Mouse (Mus musculus) liver, adult (tissue): ENCODE measurements around the gene Rarres1.

Experiments used
- GATA4 ChIP-seq: IDR thresholded peaks from 2 replicates; pipeline ENCODE4 v1.6.1; 2014; ENCODE audit warnings: mild to moderate bottlenecking, low read length; ENCODE audit not compliant: insufficient replicate concordance

Rarres1 gene

GRCm38 (mm10) chr3:67505286-67505685 lies 10.0 kb downstream of the Rarres1 start:
- TF ChIP-seq GATA4 = no peak

DNA sequence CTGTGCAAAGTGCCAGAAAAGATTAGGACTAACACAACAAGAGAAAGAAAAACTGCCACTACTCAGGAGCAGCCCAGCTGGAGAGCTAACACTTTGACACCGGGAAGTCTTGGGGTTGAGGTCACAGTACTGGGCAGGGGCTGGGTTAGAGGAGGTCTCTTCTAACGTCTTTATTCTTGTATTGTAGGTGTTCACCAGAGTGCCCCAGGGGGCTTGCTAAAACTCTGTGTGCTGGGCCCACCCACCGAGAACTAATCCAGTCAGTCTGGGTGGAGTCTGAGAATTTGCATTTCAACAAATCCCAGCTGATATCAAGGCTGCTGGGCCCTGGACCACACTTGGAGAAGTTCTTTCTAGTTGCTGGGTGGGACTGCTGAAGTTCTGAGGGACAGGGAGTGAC lies 11.4 kb downstream of the Rarres1 start:
- no peak for TF ChIP-seq GATA4

DNA sequence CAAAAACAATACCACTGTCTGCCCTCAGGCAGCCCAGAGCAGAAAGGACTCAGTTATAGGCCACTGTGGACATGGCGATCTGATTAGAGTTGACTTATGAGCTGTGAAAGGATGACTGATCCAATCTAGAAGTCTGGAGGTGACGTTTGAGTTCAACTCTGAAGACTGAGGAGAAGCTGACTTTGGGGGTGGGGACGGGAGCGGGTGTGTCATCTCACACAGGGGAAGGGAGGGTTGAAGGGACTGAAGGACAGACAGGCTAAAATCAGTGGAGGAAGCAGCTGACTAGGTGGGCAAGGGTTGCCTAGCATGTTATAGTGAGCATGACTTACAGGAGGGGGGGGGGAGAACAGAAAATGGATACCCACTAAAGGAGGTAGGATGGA lies 15.9 kb downstream of the Rarres1 start:
- TF ChIP-seq GATA4 = no peak

- TF ChIP-seq GATA4 = no peak
These were observed 16.4 kb downstream of the Rarres1 start for GRCm38 (mm10) chr3:67498773-67499405.

- TF ChIP-seq GATA4 = no peak
These were observed 17.3 kb downstream of the Rarres1 start for GRCm38 (mm10) chr3:67497998-67498397.

GRCm38 (mm10) chr3:67496310-67496709 lies 19.0 kb downstream of the Rarres1 start:
- TF ChIP-seq GATA4 = no peak

- TF ChIP-seq GATA4 = no peak
These were observed 22.2 kb downstream of the Rarres1 start for GRCm38 (mm10) chr3:67493132-67493531.

GRCm38 (mm10) chr3:67492086-67492869 lies 23.0 kb downstream of the Rarres1 start:
- no peak for TF ChIP-seq GATA4

DNA sequence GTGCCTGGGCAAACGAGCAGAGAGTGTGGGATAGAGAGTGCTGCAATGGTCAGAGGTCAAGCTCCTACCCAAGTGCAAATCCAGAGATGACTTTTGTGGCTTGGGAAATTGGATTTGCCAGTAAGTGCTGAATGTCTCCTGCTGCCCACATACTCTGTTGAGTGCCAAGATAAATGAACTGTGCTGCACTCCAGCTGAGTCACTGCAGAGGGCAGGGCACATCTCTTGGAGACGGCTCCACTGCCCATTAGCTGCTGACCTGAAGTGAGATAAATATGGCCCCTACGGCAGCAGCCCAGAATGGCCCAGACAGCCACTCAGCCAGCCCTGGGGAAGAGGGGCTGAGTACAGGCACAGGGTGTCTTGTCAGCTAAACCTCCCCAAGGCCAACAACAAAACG lies 25.2 kb downstream of the Rarres1 start:
- TF ChIP-seq GATA4 = no peak

DNA sequence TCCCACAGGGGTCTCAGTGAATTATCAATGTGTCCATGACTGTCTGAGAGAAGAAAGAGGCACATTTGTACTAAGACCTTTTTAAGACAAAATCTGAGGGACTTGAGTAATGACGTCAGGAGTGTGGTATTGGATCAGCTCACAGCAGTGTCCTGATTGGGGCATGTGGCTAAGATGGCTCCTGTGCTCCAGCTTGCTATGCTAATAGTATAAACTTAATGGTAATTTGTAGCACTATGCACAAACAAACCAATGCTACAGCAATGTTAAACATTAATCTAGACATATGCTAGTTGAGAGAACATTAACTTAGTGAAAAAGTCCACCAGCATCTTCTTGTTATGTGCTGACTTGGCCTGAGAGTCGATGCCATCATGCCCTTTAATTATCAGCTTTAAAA lies 30.1 kb downstream of the Rarres1 start:
- no peak for TF ChIP-seq GATA4

GRCm38 (mm10) chr3:67482400-67482799 lies 32.9 kb downstream of the Rarres1 start:
- TF ChIP-seq GATA4 = no peak

- no peak for TF ChIP-seq GATA4
These were observed 35.5 kb downstream of the Rarres1 start for GRCm38 (mm10) chr3:67479806-67480205.

DNA sequence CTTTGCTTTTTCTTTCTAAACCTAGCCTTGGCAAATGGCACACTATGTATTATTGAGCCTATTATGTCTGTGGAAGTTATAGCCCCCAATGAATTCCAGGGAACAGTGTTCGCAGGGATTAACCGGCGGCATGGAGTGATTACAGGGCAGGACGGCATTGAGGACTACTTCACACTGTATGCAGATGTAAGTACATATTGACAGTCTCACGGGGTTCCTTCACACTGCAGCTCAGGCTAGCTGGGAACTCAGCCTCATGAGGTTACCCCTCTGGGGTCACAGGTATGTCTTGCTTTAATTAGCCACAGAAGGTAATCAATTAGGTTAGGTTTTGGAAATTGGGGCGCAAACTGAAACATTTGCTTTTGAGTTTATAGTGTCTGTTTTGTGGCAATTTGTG lies 41.9 kb downstream of the Rarres1 start:
- no peak for TF ChIP-seq GATA4

DNA sequence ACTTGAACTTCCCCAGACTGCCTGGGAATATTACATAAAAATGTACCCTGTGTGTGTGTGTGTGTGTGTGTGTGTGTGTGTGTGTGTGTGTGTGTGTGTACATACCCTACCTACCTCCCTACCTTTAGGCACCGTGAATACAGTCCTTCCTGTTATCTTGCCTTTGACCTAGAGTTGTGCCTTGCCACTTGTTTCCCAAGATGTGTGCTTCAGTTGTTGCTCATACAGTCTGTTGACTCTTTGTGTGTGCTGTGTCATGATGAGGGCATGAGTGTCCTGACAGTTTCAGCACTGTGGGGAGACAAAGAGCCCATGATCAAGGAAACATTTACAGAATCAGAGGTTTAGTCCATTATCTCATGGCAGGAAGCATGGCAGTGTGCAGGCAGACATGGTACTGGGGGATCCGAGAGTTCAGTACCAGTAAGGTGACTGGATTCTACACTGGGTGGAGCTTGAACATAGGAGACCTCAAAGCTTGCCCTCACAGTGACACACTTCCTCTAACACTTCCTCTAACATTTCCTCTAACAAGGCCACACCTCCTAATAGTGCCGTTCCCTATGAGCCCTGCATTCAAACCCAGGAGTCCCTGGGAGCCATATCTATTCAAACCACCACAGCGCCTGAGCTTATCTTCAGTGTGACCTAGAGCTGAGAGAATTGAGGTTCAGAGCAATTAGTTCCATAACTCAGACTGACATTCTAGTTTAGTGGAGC lies 43.8 kb downstream of the Rarres1 start:
- no peak for TF ChIP-seq GATA4

DNA sequence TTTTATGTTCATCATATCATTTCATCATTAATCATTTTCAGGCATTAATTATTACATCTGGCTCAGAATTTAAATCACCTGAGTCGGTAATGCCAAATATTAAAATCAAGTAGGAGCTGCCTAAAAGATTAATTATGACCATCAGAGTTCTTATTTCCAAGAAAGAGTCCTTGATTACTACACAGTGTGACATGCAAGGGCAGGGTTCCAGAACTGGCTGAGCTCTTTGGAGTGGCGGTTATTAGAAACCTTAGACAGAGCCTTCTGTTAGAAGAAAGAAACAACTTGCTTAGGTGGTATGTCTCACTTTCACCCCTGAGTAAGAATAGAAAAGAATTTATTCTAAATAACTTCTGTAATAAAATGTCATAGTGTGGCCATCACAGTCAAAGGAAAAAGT lies 48.0 kb downstream of the Rarres1 start:
- no peak for TF ChIP-seq GATA4

GRCm38 (mm10) chr3:67466576-67466975 lies 48.7 kb downstream of the Rarres1 start:
- TF ChIP-seq GATA4 = no peak
